Mouse (Mus musculus) ES-Bruce4 (cell line): ENCODE results near the gene Stac.

Source experiments
- CTCF ChIP-seq: IDR thresholded peaks from one replicate; pipeline ENCODE4 v1.8.1; 2011; ENCODE audit warnings: low read depth, low read length
- EP300 ChIP-seq: IDR thresholded peaks from 2 replicates; pipeline ENCODE4 v1.6.1; 2011; ENCODE audit warnings: low read depth, low read length; ENCODE audit not compliant: insufficient read depth
- POLR2A ChIP-seq: IDR thresholded peaks from one replicate; pipeline ENCODE4 v1.8.1; 2011; ENCODE audit warnings: low read length; ENCODE audit not compliant: insufficient read depth

DNA sequence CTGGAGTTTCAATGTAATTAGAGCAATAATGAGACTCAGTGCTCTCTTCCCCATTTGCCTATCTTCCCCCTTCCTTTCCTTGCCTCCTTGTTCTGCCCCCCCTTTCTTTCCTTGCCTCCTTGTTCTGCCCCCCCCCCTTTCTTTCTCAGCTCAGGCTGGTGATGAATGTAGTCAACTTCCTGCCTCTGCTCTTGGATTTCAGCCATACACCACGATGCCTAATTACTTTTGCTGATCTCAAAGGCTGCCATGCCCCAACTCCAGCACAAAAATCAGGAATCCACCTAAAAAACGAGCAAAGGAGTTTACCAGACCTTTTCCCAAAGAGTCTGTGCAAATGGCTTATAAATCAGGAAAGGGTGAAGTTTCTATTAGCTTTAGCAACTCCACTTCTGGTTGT, 10.6 kb downstream of the Stac start:
- TF ChIP-seq POLR2A (no peak), EP300 (no peak), CTCF (no peak)
